Mouse (Mus musculus) E14TG2a.4 (cell line): ENCODE data around the gene Shd.

Experiments used
- H3K27me3 ChIP-seq: 2 replicates; pipeline ENCODE4 v1.6.1; 2014; ENCODE audit warnings: low read length, control low read depth; ENCODE audit not compliant: insufficient read depth
- H3K36me3 ChIP-seq: 2 replicates; pipeline ENCODE4 v1.6.1; 2014; ENCODE audit warnings: low read length, control low read depth; ENCODE audit not compliant: insufficient read depth
- H3K4me1 ChIP-seq: replicated peaks from 2 replicates; pipeline ENCODE4 v1.6.1; 2014; ENCODE audit warnings: low read depth, low read length, control low read depth
- H3K4me3 ChIP-seq: replicated peaks from 2 replicates; pipeline ENCODE4 v1.5.1; 2014; ENCODE audit warnings: mild to moderate bottlenecking, low read length
- H3K9me3 ChIP-seq: 2 replicates; pipeline ENCODE4 v1.6.1; 2014; ENCODE audit warnings: low read length, control low read depth
- CTCF ChIP-seq: conservative IDR thresholded peaks from 2 replicates; pipeline ENCODE4 v1.5.1; 2014; ENCODE audit warnings: low read length
- NANOG ChIP-seq: IDR thresholded peaks from 2 replicates; pipeline ENCODE4 v1.6.1; 2014; ENCODE audit warnings: borderline replicate concordance, low read length, mixed read lengths
- POU5F1 ChIP-seq: IDR thresholded peaks from 2 replicates; pipeline ENCODE4 v1.6.1; 2014; ENCODE audit warnings: low read length, borderline replicate concordance

Shd gene

GRCm38 (mm10) chr17:56008356-56009087 lies 38.3 kb downstream of the Shd start:
- no peaks in the 10 kb centered on the region for H3K9me3 ChIP-seq
- peaks cover 31% of the 10 kb centered on the region for H3K36me3 ChIP-seq
- peaks cover under 1% of the 10 kb centered on the region; the same call in 1 of the 2 replicates for H3K27me3 ChIP-seq
- peak overlapping the region; percentile 94 for H3K4me3 ChIP-seq
- TF ChIP-seq POU5F1 = no peak
- TF ChIP-seq CTCF = no peak
- TF ChIP-seq NANOG = no peak
- H3K4me1 ChIP-seq = peaks cover 59% of the 10 kb centered on the region

GRCm38 (mm10) chr17:56009088-56009961 lies 39.1 kb downstream of the Shd start:
- peaks cover 59% of the 10 kb centered on the region for H3K4me1 ChIP-seq
- H3K36me3 ChIP-seq = peaks cover 39% of the 10 kb centered on the region
- peak overlapping the region; percentile 94 for H3K4me3 ChIP-seq
- TF ChIP-seq POU5F1 = no peak
- TF ChIP-seq CTCF = no peak
- TF ChIP-seq NANOG = no peak
- no peaks in the 10 kb centered on the region for H3K9me3 ChIP-seq
- no peaks in the 10 kb centered on the region for H3K27me3 ChIP-seq

GRCm38 (mm10) chr17:56009962-56010240 lies 39.6 kb downstream of the Shd start:
- TF ChIP-seq CTCF = no peak
- no peak for TF ChIP-seq POU5F1
- no peak for TF ChIP-seq NANOG
- Histone ChIP-seq H3K4me3 (peak overlapping the region; percentile 94), H3K27me3 (no peaks in the 10 kb centered on the region), H3K9me3 (no peaks in the 10 kb centered on the region), H3K4me1 (peaks cover 56% of the 10 kb centered on the region), H3K36me3 (peaks cover 43% of the 10 kb centered on the region)

GRCm38 (mm10) chr17:56010255-56010654 lies 40.0 kb downstream of the Shd start:
- no peaks in the 10 kb centered on the region for H3K27me3 ChIP-seq
- TF ChIP-seq POU5F1 = no peak
- TF ChIP-seq NANOG = no peak
- TF ChIP-seq CTCF = no peak
- peaks cover 47% of the 10 kb centered on the region for H3K36me3 ChIP-seq
- peak overlapping the region; percentile 94 for H3K4me3 ChIP-seq
- peaks cover 56% of the 10 kb centered on the region for H3K4me1 ChIP-seq
- no peaks in the 10 kb centered on the region for H3K9me3 ChIP-seq

- peak overlapping the region; percentile 94 for H3K4me3 ChIP-seq
- no peaks in the 10 kb centered on the region for H3K9me3 ChIP-seq
- peaks cover 51% of the 10 kb centered on the region for H3K36me3 ChIP-seq
- peaks cover 56% of the 10 kb centered on the region for H3K4me1 ChIP-seq
- no peaks in the 10 kb centered on the region for H3K27me3 ChIP-seq
- TF ChIP-seq CTCF = peak; percentile 100
- no peak for TF ChIP-seq NANOG
- no peak for TF ChIP-seq POU5F1
Measured at GRCm38 (mm10) chr17:56010681-56011080, 40.4 kb downstream of the Shd start.

- peaks cover 59% of the 10 kb centered on the region for H3K36me3 ChIP-seq
- no peaks in the 10 kb centered on the region for H3K9me3 ChIP-seq
- H3K4me1 ChIP-seq = peaks cover 58% of the 10 kb centered on the region
- no peaks in the 10 kb centered on the region for H3K27me3 ChIP-seq
- no peak for TF ChIP-seq NANOG
- TF ChIP-seq CTCF = no peak
- no peak for TF ChIP-seq POU5F1
- H3K4me3 ChIP-seq = no peak overlapping the region
Measured at GRCm38 (mm10) chr17:56011441-56011840, 41.2 kb downstream of the Shd start.

GRCm38 (mm10) chr17:56015293-56015692 lies 45.0 kb downstream of the Shd start:
- Histone ChIP-seq H3K36me3 (peaks cover 96% of the 10 kb centered on the region), H3K27me3 (no peaks in the 10 kb centered on the region), H3K4me1 (peaks cover 56% of the 10 kb centered on the region), H3K4me3 (no peak overlapping the region), H3K9me3 (no peaks in the 10 kb centered on the region)
- no peak for TF ChIP-seq NANOG
- no peak for TF ChIP-seq CTCF
- no peak for TF ChIP-seq POU5F1

- Histone ChIP-seq H3K4me3 (no peak overlapping the region), H3K27me3 (no peaks in the 10 kb centered on the region), H3K36me3 (peaks cover 97% of the 10 kb centered on the region), H3K9me3 (no peaks in the 10 kb centered on the region), H3K4me1 (peaks cover 49% of the 10 kb centered on the region)
- no peak for TF ChIP-seq NANOG
- no peak for TF ChIP-seq CTCF
- no peak for TF ChIP-seq POU5F1
Measured at GRCm38 (mm10) chr17:56016382-56016781, 46.1 kb downstream of the Shd start.

- Histone ChIP-seq H3K27me3 (no peaks in the 10 kb centered on the region), H3K9me3 (no peaks in the 10 kb centered on the region), H3K4me3 (no peak overlapping the region), H3K4me1 (peaks cover 53% of the 10 kb centered on the region), H3K36me3 (peaks cover 97% of the 10 kb centered on the region)
- no peak for TF ChIP-seq NANOG
- no peak for TF ChIP-seq POU5F1
- no peak for TF ChIP-seq CTCF
Measured at GRCm38 (mm10) chr17:56016793-56017785, 46.8 kb downstream of the Shd start.
